Mouse (Mus musculus) layer of hippocampus, postnatal 25 days (tissue): Measurements from ENCODE around the gene Rbm15. TPM values are rescaled to one million over a fixed set of nuclear protein-coding genes. Genes with fewer than 3 reads are reported as not detected.
"Not testable (repeated sequence)": the region's sequence is repeated elsewhere in the genome, so short reads cannot be mapped to it uniquely, and the experiment has no call there.

Source experiments
- DNase-seq, 2 experiments: peaks; one replicate each; pipeline ENCODE4 v3.0.0; 2022; ENCODE audit warnings: mixed read lengths in 2 of 2, low spot score in 1 of 2; ENCODE audit errors: extremely low spot score in 1 of 2
- total RNA-seq, 2 experiments: library from RNA; stranded (reverse); gene quantifications; 2 replicates each; pipeline ENCODE4 v1.2.3; 2021

The Rbm15 gene
- total RNA-seq, 2 experiments from 2014 or later, result 24.9 to 27.6 TPM

GRCm38 (mm10) chr3:107332127-107332959 lies 1.1 kb downstream of the Rbm15 start:
- peak in 1 of 2 experiments; percentile 41 for DNase-seq

GRCm38 (mm10) chr3:107331746-107332126 lies 1.7 kb downstream of the Rbm15 start:
- DNase-seq, result no peak

GRCm38 (mm10) chr3:107330503-107331424 lies 2.7 kb downstream of the Rbm15 start:
- DNase-seq, result no peak

- no peak for DNase-seq
Observed at GRCm38 (mm10) chr3:107326442-107326841, 7.0 kb downstream of the Rbm15 start.

GRCm38 (mm10) chr3:107321776-107322175 lies 11.7 kb downstream of the Rbm15 start:
- DNase-seq, result no peak

GRCm38 (mm10) chr3:107321141-107321540 lies 12.3 kb downstream of the Rbm15 start:
- DNase-seq, result no peak

GRCm38 (mm10) chr3:107317338-107317737 lies 16.1 kb downstream of the Rbm15 start:
- no peak for DNase-seq

GRCm38 (mm10) chr3:107296917-107297316 lies 36.6 kb downstream of the Rbm15 start:
- DNase-seq, result not testable (repeated sequence)

GRCm38 (mm10) chr3:107295672-107296360 lies 37.7 kb downstream of the Rbm15 start:
- no peak for DNase-seq

GRCm38 (mm10) chr3:107290764-107291381 lies 42.6 kb downstream of the Rbm15 start, which contains the start of gene Slc16a4:
Gene Slc16a4, plus strand, starts transcription at chr3:107291230.
- no peak for DNase-seq

GRCm38 (mm10) chr3:107287346-107287745 lies 46.1 kb downstream of the Rbm15 start:
- no peak for DNase-seq

- DNase-seq, result no peak
Observed at GRCm38 (mm10) chr3:107286123-107286522, 47.4 kb downstream of the Rbm15 start.

GRCm38 (mm10) chr3:107278479-107279269 lies 54.8 kb downstream of the Rbm15 start, which contains the start of gene Lamtor5:
Gene Lamtor5, plus strand, starts transcription at chr3:107278858.
- DNase-seq, result peak; percentile 84 to 85

- no peak for DNase-seq
Observed at GRCm38 (mm10) chr3:107276626-107277025, 56.8 kb downstream of the Rbm15 start.

GRCm38 (mm10) chr3:107275996-107276395 lies 57.5 kb downstream of the Rbm15 start:
- no peak for DNase-seq
